Mouse (Mus musculus): ENCODE measurements at regions not wholly inside any gene's neighbourhood (a gene's known extent, or its start where the extent isn't known, plus 50 kb on each side); places are given as distances from the start of the nearest gene placed in this dataset.

GRCm38 (mm10) chrX:114690857-114691256 is 214.0 kb upstream of the Ube2dnl1 start:
- Histone ChIP-seq H3K4me1 (ENCODE audit: insufficient read depth, low read length) (no peaks in the 10 kb centered on the region), H3K36me3 (ENCODE audit: insufficient read depth, low read length) (no peaks in the 10 kb centered on the region), H3K9ac (replicated peaks; ENCODE audit: low read length, poor library complexity, severe bottlenecking) (no peak overlapping the region), H3K9me3 (ENCODE audit: low read length) (no peaks in the 10 kb centered on the region), H3K27ac (ENCODE audit: low read depth, low read length) (no peak overlapping the region), H3K4me2 (ENCODE audit: low read depth, low read length, poor library complexity, severe bottlenecking) (no peak overlapping the region), H3K27me3 (ENCODE audit: insufficient read depth, low read length) (no peaks in the 10 kb centered on the region), H3K4me3 (ENCODE audit: low read depth, low read length) (no peak overlapping the region)
- WGBS = 73% methylated on average over 4 of the region's 4 CpGs
- no peak for ATAC-seq (ENCODE audit: low FRiP score)
- no peak for TF ChIP-seq CTCF (IDR thresholded peaks at IDR 0.05)
- no peak for DNase-seq (ENCODE audit: low spot score)

GRCm38 (mm10) chrX:114694540-114694939 is 210.3 kb upstream of the Ube2dnl1 start:
- WGBS = 37% methylated on average over 2 of the region's 2 CpGs
- no peak overlapping the region for H3K4me3 ChIP-seq (ENCODE audit: low read depth, low read length)
- no peak for ATAC-seq (ENCODE audit: low FRiP score)
- no peaks in the 10 kb centered on the region for H3K27me3 ChIP-seq (ENCODE audit: insufficient read depth, low read length)
- no peaks in the 10 kb centered on the region for H3K4me1 ChIP-seq (ENCODE audit: insufficient read depth, low read length)
- no peak overlapping the region for H3K27ac ChIP-seq (ENCODE audit: low read depth, low read length)
- no peak for DNase-seq (ENCODE audit: low spot score)
- H3K9ac ChIP-seq (replicated peaks; ENCODE audit: low read length, poor library complexity, severe bottlenecking) = no peak overlapping the region
- no peak overlapping the region for H3K4me2 ChIP-seq (ENCODE audit: low read depth, low read length, poor library complexity, severe bottlenecking)
- no peaks in the 10 kb centered on the region for H3K9me3 ChIP-seq (ENCODE audit: low read length)
- no peak for TF ChIP-seq CTCF (IDR thresholded peaks at IDR 0.05)
- no peaks in the 10 kb centered on the region for H3K36me3 ChIP-seq (ENCODE audit: insufficient read depth, low read length)

GRCm38 (mm10) chrX:114728211-114728610 is 176.6 kb upstream of the Ube2dnl1 start:
- ATAC-seq (ENCODE audit: low FRiP score) (no peak), DNase-seq (ENCODE audit: low spot score) (peak; percentile 19)
- Histone ChIP-seq H3K27ac (ENCODE audit: low read depth, low read length) (no peak overlapping the region), H3K36me3 (ENCODE audit: insufficient read depth, low read length) (no peaks in the 10 kb centered on the region), H3K4me2 (ENCODE audit: low read depth, low read length, poor library complexity, severe bottlenecking) (no peak overlapping the region), H3K4me3 (ENCODE audit: low read depth, low read length) (no peak overlapping the region), H3K4me1 (ENCODE audit: insufficient read depth, low read length) (no peaks in the 10 kb centered on the region), H3K27me3 (ENCODE audit: insufficient read depth, low read length) (no peaks in the 10 kb centered on the region), H3K9me3 (ENCODE audit: low read length) (no peaks in the 10 kb centered on the region), H3K9ac (replicated peaks; ENCODE audit: low read length, poor library complexity, severe bottlenecking) (no peak overlapping the region)
- TF ChIP-seq CTCF (IDR thresholded peaks at IDR 0.05) = peak; percentile 34
- 63% methylated on average over 1 of the region's 1 CpGs for WGBS
